Comparison of ENCODE assay signal across 13 mouse cellular contexts in the genomic region with DNA sequence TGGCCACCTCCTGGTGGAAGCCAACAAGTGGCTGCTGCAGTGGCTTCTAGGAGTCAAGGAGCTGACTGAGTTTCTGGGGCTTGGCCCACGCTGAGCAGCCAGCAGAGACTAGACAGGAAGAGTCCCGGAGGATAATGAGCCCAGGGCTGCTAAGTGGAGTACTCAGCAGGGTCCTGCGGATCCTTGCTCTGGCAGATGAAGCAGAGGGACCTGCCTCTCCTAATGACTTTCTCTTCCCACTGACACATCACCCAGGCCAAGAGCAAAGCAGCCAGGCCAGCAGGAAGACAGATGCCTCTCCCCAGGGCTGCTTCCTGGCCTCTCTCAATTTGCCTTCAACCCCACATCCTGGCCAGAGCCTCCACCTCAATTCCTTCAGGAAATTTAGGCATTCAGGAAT. TPM values are rescaled to one million over a fixed set of nuclear protein-coding genes. Genes with fewer than 3 reads are reported as not detected.
DNase-seq lines count a peak whose midpoint lies in the region; ATAC-seq lines count a peak whose summit lies in the region.
"Had no signal": no experiment of that assay in that cellular context is flagged by ENCODE, and none has a peak within 500 bp of the region (broad histone marks: within the 10 kb centered on the region; RNA-seq: fewer than 3 reads in every experiment).

No protein-coding gene starts in this region.

- no peaks in the 10 kb centered on the region for H3K36me3 ChIP-seq in neural tube, embryonic 12.5 days
- H3K36me3 ChIP-seq in embryonic facial prominence, embryonic 12.5 days: no peaks in the 10 kb centered on the region
- no peaks in the 10 kb centered on the region for H3K36me3 ChIP-seq in neural tube, embryonic 15.5 days
- H3K36me3 ChIP-seq: liver, embryonic 13.5 days had no signal

- no peak for ATAC-seq in neural tube, embryonic 12.5 days (ENCODE audit: low FRiP score, low read depth)
- no peak for ATAC-seq in embryonic facial prominence, embryonic 12.5 days (ENCODE audit: insufficient number of reproducible peaks, insufficient read depth, low FRiP score, low TSS enrichment)
- no peak for ATAC-seq in neural tube, embryonic 15.5 days (ENCODE audit: low FRiP score)
- ATAC-seq: forebrain, postnatal 0 days had no signal

- H3K4me1 ChIP-seq in neural tube, embryonic 12.5 days: peaks cover 32% of the 10 kb centered on the region
- H3K4me1 ChIP-seq in embryonic facial prominence, embryonic 12.5 days: peaks cover 45% of the 10 kb centered on the region
- peaks cover 56% of the 10 kb centered on the region for H3K4me1 ChIP-seq in neural tube, embryonic 15.5 days

- no peak overlapping the region for H3K9ac ChIP-seq in neural tube, embryonic 12.5 days
- H3K9ac ChIP-seq in embryonic facial prominence, embryonic 12.5 days: no peak overlapping the region
- H3K9ac ChIP-seq in neural tube, embryonic 15.5 days (replicated peaks): no peak overlapping the region
- H3K9ac ChIP-seq: forebrain, postnatal 0 days; liver, embryonic 13.5 days had no signal

- no peak overlapping the region for H3K27ac ChIP-seq in neural tube, embryonic 12.5 days
- 0 out of 2 replicates have a peak overlapping the region, but pooled peaks have one; percentile 23 for H3K27ac ChIP-seq in embryonic facial prominence, embryonic 12.5 days
- H3K27ac ChIP-seq in neural tube, embryonic 15.5 days (replicated peaks): peak overlapping the region; percentile 69
- H3K27ac ChIP-seq: heart, adult 2 months; liver, embryonic 13.5 days had no signal

- H3K4me3 ChIP-seq in neural tube, embryonic 12.5 days: no peak overlapping the region
- no peak overlapping the region for H3K4me3 ChIP-seq in embryonic facial prominence, embryonic 12.5 days
- no peak overlapping the region for H3K4me3 ChIP-seq in neural tube, embryonic 15.5 days (replicated peaks)
- H3K4me3 ChIP-seq: heart, adult 2 months; liver, embryonic 13.5 days had no signal

- H3K27me3 ChIP-seq in neural tube, embryonic 12.5 days (replicated peaks): no peaks in the 10 kb centered on the region
- no peaks in the 10 kb centered on the region for H3K27me3 ChIP-seq in embryonic facial prominence, embryonic 12.5 days
- H3K27me3 ChIP-seq in neural tube, embryonic 15.5 days (replicated peaks): no peaks in the 10 kb centered on the region
- H3K27me3 ChIP-seq: liver, embryonic 13.5 days had no signal

- 10% methylated on average over 3 of the region's 3 CpGs for WGBS in neural tube, embryonic 12.5 days
- WGBS in embryonic facial prominence, embryonic 12.5 days: 10% methylated on average over 3 of the region's 3 CpGs
- 6% methylated on average over 3 of the region's 3 CpGs for WGBS in neural tube, embryonic 15.5 days

- DNase-seq in gastrocnemius, postnatal 25 days: peak; percentile 52
- no peak for DNase-seq in gastrocnemius, adult 8-10 months (ENCODE audit: low spot score in 2 of 2)
- DNase-seq in neural tube, embryonic 10.5 days (ENCODE audit: extremely low spot score, low spot score): no peak
- DNase-seq in embryo, embryonic 10.5 days (ENCODE audit: low spot score): no peak
- DNase-seq in embryo, embryonic 9.5 days (ENCODE audit: extremely low spot score): no peak
- DNase-seq: forebrain, postnatal 0 days; heart, adult 2 months; kidney, adult 18-20 months; liver, embryonic 13.5 days; thymus, postnatal 4 days had no signal

- H3K9me3 ChIP-seq in neural tube, embryonic 12.5 days: no peaks in the 10 kb centered on the region
- no peaks in the 10 kb centered on the region for H3K9me3 ChIP-seq in embryonic facial prominence, embryonic 12.5 days
- no peaks in the 10 kb centered on the region for H3K9me3 ChIP-seq in neural tube, embryonic 15.5 days (replicated peaks)
- H3K9me3 ChIP-seq: liver, embryonic 13.5 days had no signal

- H3K4me2 ChIP-seq in neural tube, embryonic 12.5 days (replicated peaks): 0 out of 2 replicates have a peak overlapping the region, but pooled peaks have one; percentile 8
- no peak overlapping the region for H3K4me2 ChIP-seq in embryonic facial prominence, embryonic 12.5 days (replicated peaks)
- H3K4me2 ChIP-seq in neural tube, embryonic 15.5 days: no peak overlapping the region
- H3K4me2 ChIP-seq: liver, embryonic 13.5 days had no signal

RNA-seq across cellular contexts. Expression of a gene that starts 23.9 kb away (rescaled TPM):
- total RNA-seq in gastrocnemius, postnatal 25 days (2021): under 1 TPM; 0.19 to 0.49 TPM
- under 1 TPM; 0.22 to 0.38 (median 0.23) TPM for total RNA-seq in gastrocnemius, adult 8-10 months (2022)
- 6.5 and 6.9 TPM in 2 replicates for polyA plus RNA-seq in neural tube, embryonic 12.5 days (2016; fragmentation: Nextera tagmentation; extraction: Ambion mirVana)
- 0.71 and 0.87 TPM in 2 replicates for polyA plus RNA-seq in embryonic facial prominence, embryonic 12.5 days (2016; fragmentation: Nextera tagmentation; extraction: Ambion mirVana)
- polyA plus RNA-seq in neural tube, embryonic 15.5 days (2015; fragmentation: Nextera tagmentation; extraction: Ambion mirVana): 7.2 and 8.5 TPM in 2 replicates
